Mouse (Mus musculus) intestine, postnatal 0 days (tissue): ENCODE results near the gene Cd9. TPM values are rescaled to one million over a fixed set of nuclear protein-coding genes. Genes with fewer than 3 reads are reported as not detected.
A peak's percentile ranks its signal among the peaks of the same experiment; 100 is the strongest.

ENCODE experiments used
- ATAC-seq: fragments of 200-750 bp; cut with Nextera tagmentation; 2 replicates; pipeline ENCODE4 v1.8.0; 2017; ENCODE audit warnings: mild to moderate bottlenecking, moderate TSS enrichment, moderate library complexity
- H3K27ac ChIP-seq: fragments of 300-500 bp; sonication (generic); 2 replicates; pipeline ENCODE4 v1.5.1; 2014; ENCODE audit warnings: mild to moderate bottlenecking, low read depth, low read length, moderate library complexity
- H3K27me3 ChIP-seq: fragments of 300-500 bp; sonication (generic); replicated peaks from 2 replicates; pipeline ENCODE4 v1.6.1; 2014; ENCODE audit warnings: low read length, mixed read lengths; ENCODE audit not compliant: control insufficient read depth, insufficient read depth
- H3K36me3 ChIP-seq: fragments of 300-500 bp; sonication (generic); 2 replicates; pipeline ENCODE4 v1.6.1; 2014; ENCODE audit warnings: mild to moderate bottlenecking, moderate library complexity; ENCODE audit not compliant: control insufficient read depth, insufficient read depth
- H3K4me1 ChIP-seq: fragments of 300-500 bp; sonication (generic); replicated peaks from 2 replicates; pipeline ENCODE4 v1.6.1; 2014; ENCODE audit warnings: antibody characterized with exemption, low read length, mixed read lengths; ENCODE audit not compliant: control insufficient read depth, insufficient read depth
- H3K4me2 ChIP-seq: fragments of 300-500 bp; sonication (generic); replicated peaks from 2 replicates; pipeline ENCODE4 v1.6.1; 2014; ENCODE audit warnings: low read depth, mild to moderate bottlenecking, moderate library complexity
- H3K4me3 ChIP-seq: fragments of 300-500 bp; sonication (generic); 2 replicates; pipeline ENCODE4 v1.5.1; 2014; ENCODE audit warnings: low read depth, low read length
- H3K9ac ChIP-seq: fragments of 300-500 bp; sonication (generic); 2 replicates; pipeline ENCODE4 v1.6.1; 2014; ENCODE audit warnings: mild to moderate bottlenecking, low read depth, low read length
- H3K9me3 ChIP-seq: fragments of 300-500 bp; sonication (generic); 2 replicates; pipeline ENCODE4 v1.6.1; 2016; ENCODE audit warnings: mixed run types; ENCODE audit not compliant: control insufficient read depth
- CTCF ChIP-seq: sonication (generic); IDR thresholded peaks from 2 replicates; pipeline ENCODE4 v1.5.1; 2016; ENCODE audit warnings: low read depth, mild to moderate bottlenecking, control low read depth, antibody characterized with exemption, moderate library complexity
- WGBS: fragments of 180-500 bp; shearing (Covaris S2); extraction: QIAGEN DNeasy Blood & Tissue Kit; methylation state at CpG from one replicate; pipeline ENCODE4 v1.1.7; 2014; 5-methylcytosine and 5-hydroxymethylcytosine counted together
- polyA plus RNA-seq: library from polyadenylated mRNA; unstranded; fragments of >200 nt; fragmentation: Nextera tagmentation; extraction: Ambion mirVana; gene quantifications from 2 replicates; pipeline ENCODE4 v1.2.1, GENCODE M21; 2015

Cd9 gene
- polyA plus RNA-seq, 1 experiment from 2014 or later = 99.5 TPM

- WGBS = 68% methylated on average over 9 of the region's 9 CpGs
- H3K9me3 ChIP-seq = no peaks in the 10 kb centered on the region
- H3K4me1 ChIP-seq = peaks cover 9% of the 10 kb centered on the region
- H3K4me3 ChIP-seq = no peak overlapping the region
- H3K36me3 ChIP-seq = no peaks in the 10 kb centered on the region
- TF ChIP-seq CTCF = peak; percentile 29
- H3K27me3 ChIP-seq = no peaks in the 10 kb centered on the region
- H3K9ac ChIP-seq = no peak overlapping the region
- no peak; the same call in 1 of the 2 replicates for ATAC-seq
- no peak overlapping the region for H3K4me2 ChIP-seq
- peak overlapping the region; percentile 28 for H3K27ac ChIP-seq
These were observed 15.2 kb downstream of the Cd9 start for GRCm38 (mm10) chr6:125479359-125479758.

GRCm38 (mm10) chr6:125478135-125479128 lies 16.2 kb downstream of the Cd9 start:
- no peaks in the 10 kb centered on the region for H3K9me3 ChIP-seq
- peak overlapping the region; percentile 40 for H3K4me2 ChIP-seq
- WGBS = 47% methylated on average over 16 of the region's 16 CpGs
- H3K9ac ChIP-seq = no peak overlapping the region
- H3K36me3 ChIP-seq = no peaks in the 10 kb centered on the region
- no peak overlapping the region; the same call in 1 of the 2 replicates for H3K27ac ChIP-seq
- H3K27me3 ChIP-seq = no peaks in the 10 kb centered on the region
- H3K4me1 ChIP-seq = peaks cover 9% of the 10 kb centered on the region
- ATAC-seq = peak; percentile 50
- no peak for TF ChIP-seq CTCF
- no peak overlapping the region for H3K4me3 ChIP-seq

GRCm38 (mm10) chr6:125476826-125477589 lies 17.6 kb downstream of the Cd9 start:
- 59% methylated on average over 9 of the region's 9 CpGs for WGBS
- Histone ChIP-seq H3K27me3 (no peaks in the 10 kb centered on the region), H3K4me1 (peaks cover 9% of the 10 kb centered on the region), H3K4me3 (no peak overlapping the region), H3K9ac (no peak overlapping the region), H3K9me3 (no peaks in the 10 kb centered on the region), H3K27ac (no peak overlapping the region), H3K4me2 (no peak overlapping the region), H3K36me3 (no peaks in the 10 kb centered on the region)
- ATAC-seq = no peak
- no peak for TF ChIP-seq CTCF

GRCm38 (mm10) chr6:125476090-125476489 lies 18.5 kb downstream of the Cd9 start:
- H3K27ac ChIP-seq = no peak overlapping the region
- H3K9me3 ChIP-seq = no peaks in the 10 kb centered on the region
- H3K4me3 ChIP-seq = no peak overlapping the region
- H3K27me3 ChIP-seq = no peaks in the 10 kb centered on the region
- WGBS = 29% methylated on average over 8 of the region's 8 CpGs
- H3K9ac ChIP-seq = no peak overlapping the region
- no peaks in the 10 kb centered on the region for H3K36me3 ChIP-seq
- no peak for TF ChIP-seq CTCF
- ATAC-seq = no peak
- H3K4me2 ChIP-seq = no peak overlapping the region
- peaks cover 9% of the 10 kb centered on the region for H3K4me1 ChIP-seq

GRCm38 (mm10) chr6:125475184-125475583 lies 19.4 kb downstream of the Cd9 start:
- Histone ChIP-seq H3K4me3 (no peak overlapping the region), H3K4me2 (no peak overlapping the region), H3K27me3 (no peaks in the 10 kb centered on the region), H3K36me3 (no peaks in the 10 kb centered on the region), H3K27ac (no peak overlapping the region), H3K4me1 (peaks cover under 1% of the 10 kb centered on the region; the same call in 1 of the 2 replicates), H3K9ac (no peak overlapping the region), H3K9me3 (no peaks in the 10 kb centered on the region)
- 46% methylated on average over 1 of the region's 1 CpGs for WGBS
- no peak for ATAC-seq
- TF ChIP-seq CTCF = no peak

GRCm38 (mm10) chr6:125473939-125474338 lies 20.7 kb downstream of the Cd9 start:
- H3K4me2 ChIP-seq = no peak overlapping the region
- TF ChIP-seq CTCF = no peak
- no peaks in the 10 kb centered on the region; the same call in 1 of the 2 replicates for H3K4me1 ChIP-seq
- H3K36me3 ChIP-seq = no peaks in the 10 kb centered on the region
- 84% methylated on average over 5 of the region's 5 CpGs for WGBS
- H3K9ac ChIP-seq = no peak overlapping the region
- H3K9me3 ChIP-seq = no peaks in the 10 kb centered on the region
- no peaks in the 10 kb centered on the region for H3K27me3 ChIP-seq
- no peak for ATAC-seq
- H3K4me3 ChIP-seq = no peak overlapping the region
- H3K27ac ChIP-seq = no peak overlapping the region
